Mouse (Mus musculus): ENCODE data around the gene Plxna4.

Plxna4 gene

DNA sequence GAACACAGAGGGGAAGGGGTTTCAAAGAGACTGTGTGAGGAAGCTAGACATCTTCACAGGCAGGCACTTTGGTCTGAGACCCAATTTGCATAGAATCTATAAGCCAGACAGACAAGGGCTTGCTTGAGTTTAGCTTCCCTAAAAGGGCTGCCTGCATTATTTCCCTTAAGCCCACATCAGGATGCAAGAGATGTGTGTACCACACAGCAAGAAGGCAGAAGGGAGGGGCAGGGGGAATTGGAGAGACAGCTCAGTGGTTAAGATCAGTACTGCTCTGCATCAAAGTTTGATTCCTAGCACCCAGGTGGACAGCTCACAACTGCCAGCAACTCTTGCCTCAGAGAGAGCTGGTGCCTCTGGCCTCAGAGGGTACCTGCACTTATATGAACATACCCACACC is 256.7 kb downstream of the Plxna4 start:
- DNase-seq = no peak

DNA sequence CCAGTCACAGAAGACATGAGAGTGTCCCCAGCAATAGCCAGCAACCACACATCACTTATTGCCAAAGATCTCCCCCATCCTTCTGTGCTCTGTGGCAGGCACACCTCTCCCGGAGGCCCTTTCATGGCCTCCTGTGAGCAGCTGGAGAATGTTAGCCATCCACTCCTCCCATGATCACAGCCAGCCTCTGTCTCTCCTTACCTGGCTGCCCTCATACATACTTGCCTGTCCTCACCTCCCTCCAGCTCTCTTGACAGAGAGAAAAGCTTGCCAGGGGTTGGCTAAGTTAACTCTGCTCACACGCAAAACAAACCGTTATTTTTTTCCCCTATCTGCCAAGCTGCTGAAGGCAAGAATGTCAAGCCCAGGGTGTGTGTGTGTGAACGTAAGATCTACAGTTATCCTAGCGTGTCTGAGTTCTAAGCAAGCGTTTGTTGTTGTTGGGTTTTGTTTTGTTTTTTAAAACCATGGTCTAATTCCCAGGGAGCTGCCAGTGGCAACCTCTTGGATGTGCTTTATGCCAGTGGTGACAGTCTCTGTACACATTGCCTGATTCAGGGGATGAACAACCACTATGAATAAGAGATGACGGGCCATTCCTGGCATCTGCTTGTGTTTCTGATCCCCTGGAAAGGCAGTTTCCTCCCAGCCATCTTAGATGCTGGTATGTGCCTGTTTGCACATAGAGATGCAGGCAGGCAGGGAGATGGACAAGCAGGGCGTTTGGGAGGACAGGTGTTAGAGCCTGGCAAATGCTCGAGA is 257.8 kb downstream of the Plxna4 start:
- no peak for DNase-seq

DNA sequence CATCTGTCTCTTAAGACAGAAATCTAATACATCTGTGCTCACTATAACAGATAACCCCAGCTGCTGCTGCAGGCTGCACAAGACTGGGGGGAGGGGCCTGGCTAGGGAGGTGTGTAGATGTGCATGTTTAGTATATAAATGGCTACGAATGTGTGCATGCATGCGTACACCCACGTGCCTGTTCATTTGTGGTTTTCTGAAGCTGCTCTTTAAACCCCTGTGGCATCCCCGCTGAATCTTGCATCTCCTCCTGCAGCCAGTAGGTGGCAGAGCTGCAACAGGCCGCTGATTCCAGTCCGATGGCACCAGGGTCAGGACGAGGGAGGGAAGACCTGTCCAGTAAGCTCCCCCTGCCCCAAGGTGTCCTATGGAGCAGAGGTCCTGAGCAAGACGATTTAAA is 260.0 kb downstream of the Plxna4 start:
- DNase-seq = peak; percentile 61

DNA sequence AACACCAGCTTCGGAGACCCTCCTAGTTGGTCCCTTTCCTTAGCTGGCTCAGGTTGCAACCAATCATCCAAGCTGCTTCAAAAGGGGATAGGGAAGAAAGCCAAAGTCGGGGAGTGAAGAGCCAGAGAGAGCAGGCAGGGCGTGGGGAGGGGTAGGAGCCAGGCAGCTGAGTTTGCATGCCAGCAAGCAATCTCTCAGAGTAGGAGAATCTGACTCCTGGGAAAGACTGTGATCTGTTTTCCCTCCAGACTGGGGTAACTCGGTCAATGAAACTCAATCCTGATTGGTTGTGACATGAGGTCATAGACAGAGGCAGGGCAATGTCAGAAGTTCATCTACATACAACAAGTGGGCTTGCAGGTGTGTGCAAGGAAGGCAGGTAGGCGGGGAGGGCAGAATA is 260.8 kb downstream of the Plxna4 start:
- no peak for DNase-seq

DNA sequence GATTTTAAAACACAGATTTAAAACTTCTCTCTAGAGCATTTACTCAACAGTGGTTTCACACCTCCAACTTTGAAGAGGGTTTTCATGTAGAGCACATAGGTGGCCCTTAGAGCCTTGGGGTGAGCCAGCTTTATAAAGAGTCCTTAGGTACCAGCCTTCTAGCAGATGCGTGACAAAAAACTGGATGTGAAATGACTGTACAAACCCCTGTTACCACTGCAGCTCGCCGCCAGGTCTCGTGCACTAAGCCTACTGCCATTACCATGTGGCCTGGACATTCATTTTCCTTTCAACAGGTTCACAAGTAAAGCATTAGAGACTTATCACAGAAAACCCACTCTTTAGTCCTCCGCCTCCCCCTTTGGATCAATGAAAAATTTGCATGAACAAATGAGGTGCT is 261.6 kb downstream of the Plxna4 start:
- no peak for DNase-seq

DNA sequence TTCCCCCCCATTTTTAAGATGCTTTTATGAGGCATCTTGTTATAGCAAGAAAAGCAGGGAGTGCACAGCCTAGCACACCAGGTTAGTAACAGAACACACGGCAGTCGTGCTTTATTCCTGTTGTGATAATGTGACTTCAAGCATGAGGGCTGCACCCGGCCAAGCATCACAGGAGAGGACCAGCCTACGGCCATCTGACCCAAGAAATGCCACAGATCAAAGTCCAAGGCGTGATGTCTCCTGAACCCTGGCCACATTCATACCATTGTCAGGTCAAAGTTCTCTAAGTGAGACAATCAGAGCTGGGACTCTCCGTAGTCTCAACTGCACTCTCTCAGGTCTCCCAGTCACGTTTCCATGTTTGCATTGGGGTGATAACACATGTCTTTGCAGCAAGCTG is 262.1 kb downstream of the Plxna4 start:
- peak; percentile 65 for DNase-seq

DNA sequence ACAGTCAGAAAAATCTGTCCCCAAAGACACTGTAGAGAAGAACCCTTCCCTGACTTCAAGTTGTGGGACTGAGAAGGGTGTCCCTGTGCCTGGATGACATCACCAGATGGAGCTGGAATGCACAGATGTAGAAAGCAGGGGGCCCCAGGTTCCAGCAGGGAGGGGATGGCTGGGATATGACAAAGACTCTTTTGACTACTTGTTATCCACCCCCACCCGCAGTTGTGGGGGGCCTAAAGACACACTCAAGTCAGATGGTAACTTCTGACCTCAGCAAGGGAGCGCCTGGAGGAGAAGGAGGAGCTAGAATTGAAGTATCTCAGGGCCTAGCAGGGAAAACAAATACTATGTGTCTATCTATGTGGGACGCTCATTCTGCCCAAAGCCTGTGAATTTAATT is 266.8 kb downstream of the Plxna4 start:
- DNase-seq = no peak

DNA sequence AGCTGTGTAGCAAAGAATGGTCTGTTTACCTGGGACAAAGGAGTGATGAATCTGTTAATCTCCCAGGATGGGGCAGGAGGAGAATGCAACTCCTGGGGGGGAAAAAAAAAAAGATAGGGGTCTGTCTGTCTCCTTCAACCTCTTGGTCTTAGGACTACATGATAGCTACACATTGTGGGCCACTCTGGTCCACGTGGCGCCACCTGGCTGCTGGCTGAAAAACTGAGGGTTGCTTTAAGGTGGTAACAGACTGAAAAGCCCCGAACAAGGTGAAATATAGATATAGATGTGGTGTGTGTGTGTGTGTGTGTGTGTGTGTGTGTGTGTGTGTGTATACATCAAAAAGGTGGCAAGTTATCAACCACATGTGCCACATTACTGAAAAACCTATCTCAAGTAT is 267.7 kb downstream of the Plxna4 start:
- no peak for DNase-seq

DNA sequence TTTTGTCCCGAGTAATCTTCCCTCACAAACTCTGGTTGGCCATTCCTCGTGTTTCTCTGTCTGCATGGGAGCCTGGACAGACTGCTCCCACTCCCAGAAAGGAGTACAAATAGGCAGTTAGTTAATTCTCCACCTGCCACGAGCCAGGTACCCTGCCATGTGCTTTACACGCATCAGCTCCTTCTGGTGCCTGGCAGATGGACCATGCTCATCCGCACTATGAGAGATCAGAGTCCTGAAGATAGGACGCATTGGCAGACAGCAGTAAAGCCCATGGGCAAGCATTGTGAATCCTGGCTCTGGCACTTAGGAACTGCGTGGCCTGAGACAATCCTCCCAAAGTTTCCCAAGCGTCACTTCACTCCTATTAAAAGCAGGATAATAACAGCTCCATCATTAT is 270.5 kb downstream of the Plxna4 start:
- DNase-seq = peak; percentile 24

DNA sequence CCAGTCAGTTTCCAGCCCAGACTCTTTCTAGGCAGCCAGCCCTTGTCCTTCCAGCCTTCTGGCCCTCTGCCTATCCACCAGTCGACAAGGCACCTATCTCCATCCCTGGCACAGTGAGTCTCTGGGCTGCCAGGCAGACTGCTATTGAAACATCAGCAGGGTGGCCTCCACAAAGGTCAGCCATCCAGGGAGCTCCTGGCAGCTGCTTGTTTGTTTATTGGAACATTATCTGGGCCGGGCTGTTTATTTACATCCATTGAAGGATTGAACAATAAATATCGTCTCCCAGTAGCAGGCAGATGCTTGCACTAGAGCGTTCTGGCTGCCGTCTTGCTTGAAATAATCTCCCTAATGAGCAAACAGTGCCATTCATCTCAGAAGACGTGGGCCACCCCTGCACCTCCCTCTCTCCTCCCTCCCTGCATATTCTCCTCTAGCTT is 273.0 kb downstream of the Plxna4 start:
- DNase-seq = no peak

DNA sequence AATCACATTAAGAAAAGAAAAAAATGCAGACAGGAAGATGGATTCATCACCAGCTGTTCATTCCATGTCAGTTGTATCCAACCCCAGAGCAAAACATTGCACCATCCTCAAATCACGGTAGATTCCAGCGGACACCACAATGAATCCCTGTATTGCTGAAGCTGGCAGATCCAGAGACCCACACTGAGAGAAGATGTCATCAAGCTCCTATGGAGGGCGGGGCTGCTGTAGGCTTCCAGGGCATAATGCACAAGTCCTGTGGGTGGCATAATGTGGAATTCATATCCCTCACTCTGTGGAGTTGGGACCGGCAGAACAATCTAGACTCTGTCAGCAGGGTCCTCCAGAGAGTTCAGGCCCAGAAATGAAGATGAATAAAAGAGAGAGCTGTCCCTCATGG is 278.8 kb downstream of the Plxna4 start:
- DNase-seq = no peak

DNA sequence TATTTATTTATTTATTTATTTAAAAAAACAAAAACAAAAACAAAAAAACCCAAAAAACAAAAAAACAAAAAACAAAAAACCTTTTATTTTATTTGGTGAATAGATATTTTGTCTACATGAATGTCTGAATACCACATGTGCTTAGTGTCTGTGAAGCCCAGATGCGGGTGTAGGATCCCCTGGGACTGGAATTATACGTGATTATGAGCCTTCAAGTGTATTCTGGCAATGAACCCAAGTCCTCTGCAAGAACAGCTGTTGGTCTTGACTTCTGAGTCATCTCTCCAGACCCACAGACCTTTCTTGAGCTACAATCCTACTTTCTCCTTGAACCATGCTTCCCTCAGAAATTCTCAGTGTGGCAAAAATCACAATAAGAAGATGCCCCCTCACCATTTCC is 287.4 kb downstream of the Plxna4 start:
- DNase-seq = no peak

DNA sequence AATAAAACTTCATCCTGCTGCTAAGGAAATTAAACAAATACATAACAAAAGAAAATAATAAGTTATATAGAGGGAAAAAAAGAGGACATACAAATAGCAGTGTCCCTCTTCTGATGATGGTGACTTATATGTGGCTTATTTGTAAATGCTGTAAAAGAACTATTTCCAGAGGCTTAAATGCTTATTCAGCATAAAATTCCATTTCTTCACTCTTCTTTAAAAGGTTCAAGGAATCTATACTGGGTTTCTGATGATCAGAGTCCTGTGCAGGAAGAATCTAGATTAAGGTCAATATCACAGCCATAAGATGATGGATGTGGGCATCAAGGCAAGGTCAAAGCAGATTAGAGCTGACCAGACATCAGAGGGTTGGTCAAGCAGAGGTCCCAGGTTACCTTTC is 306.5 kb downstream of the Plxna4 start:
- DNase-seq = no peak

DNA sequence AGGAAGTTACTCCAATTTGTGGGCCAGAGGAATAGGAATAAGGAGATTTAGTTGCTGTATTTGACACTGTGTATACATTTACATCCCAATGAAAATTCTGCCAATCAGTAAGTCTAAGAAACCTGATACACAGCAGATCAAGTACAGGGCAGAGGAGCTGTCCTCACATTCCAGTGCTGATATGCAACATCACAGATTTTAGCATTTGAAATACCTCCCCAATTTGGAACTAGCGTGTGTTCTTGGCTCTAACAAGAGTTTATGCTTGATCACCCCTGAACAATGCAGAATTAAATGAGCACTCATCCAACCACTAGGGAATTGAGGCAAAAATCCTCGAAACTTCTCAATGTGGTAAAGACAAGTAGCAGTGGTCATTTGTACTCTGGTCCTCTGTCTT is 307.3 kb downstream of the Plxna4 start:
- DNase-seq = no peak

DNA sequence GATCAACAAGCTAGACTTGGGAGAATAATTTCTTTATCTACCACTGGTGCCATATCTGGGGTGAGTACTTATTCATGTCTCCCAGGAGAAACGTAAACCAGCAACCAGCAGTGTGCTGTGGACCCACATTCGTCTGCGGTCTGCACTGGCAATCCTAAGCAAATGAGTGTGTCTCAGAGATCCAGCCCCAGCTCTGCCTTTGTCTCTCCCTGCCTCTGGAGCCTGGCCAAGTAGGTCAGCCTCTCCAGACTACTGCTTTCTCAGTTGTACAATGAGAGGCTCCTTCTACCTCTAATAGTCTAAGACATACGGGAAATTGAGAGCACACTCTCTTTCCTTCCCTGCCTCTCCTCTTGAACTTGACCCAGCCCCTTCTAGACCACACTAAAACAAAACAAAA is 316.5 kb downstream of the Plxna4 start:
- no peak for DNase-seq

DNA sequence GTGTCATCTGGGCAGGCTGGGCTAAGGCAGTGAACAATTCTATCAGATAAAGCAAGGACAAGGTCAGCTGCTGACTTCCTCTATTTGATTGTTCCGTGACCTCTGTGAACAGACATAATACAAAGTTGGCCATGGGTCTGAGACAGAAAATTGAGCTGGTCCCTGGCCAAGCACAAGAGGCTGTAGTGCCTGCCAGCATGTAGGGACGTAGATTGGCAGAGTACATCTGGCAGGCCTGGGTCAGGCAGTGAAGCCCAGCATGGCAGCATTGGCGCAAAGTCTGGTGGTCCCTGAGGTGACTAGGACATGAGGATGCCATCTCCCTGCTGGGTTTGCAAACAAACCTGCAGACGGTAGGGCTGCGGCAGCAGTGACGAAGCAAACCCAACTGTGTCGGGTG is 321.9 kb downstream of the Plxna4 start:
- no peak for DNase-seq

DNA sequence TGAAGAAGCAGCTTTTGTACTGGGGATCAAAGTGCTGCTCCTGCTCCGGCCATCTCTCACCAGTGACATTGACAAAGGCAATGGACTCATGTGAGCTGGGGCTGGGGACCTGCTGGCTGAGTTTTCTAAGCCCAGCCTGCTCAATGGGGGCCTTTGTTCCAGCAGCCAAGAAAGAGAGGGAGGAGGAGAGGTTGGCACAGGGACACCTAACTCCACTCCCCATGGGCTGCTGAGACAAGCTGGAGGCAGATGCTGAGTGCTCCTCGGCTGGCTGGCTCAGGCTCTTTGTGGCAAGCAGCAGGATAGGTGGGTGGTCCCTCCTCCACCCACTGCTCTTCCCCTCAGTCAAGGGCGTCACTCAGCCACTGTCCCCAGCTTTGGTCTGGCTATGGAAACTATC is 326.7 kb downstream of the Plxna4 start:
- no peak for DNase-seq

DNA sequence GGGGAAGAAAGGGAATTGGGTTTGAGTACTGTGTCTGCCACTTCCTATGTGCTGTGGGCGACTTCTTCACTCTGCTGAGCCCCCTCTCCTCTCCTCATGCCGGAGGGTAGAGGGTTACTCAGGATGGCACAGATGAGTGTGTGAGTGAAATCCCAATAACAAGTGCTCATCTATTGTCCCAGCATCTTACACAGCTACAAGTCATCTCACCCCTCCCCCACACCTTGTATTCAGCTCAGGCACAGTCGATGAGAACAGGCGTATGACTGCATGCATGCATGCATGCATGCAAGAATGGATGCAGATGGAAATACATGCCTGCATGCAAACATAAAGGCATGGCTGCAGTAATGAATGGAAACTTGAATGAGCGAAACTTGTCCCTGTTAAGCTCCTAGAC is 327.7 kb downstream of the Plxna4 start:
- no peak for DNase-seq

DNA sequence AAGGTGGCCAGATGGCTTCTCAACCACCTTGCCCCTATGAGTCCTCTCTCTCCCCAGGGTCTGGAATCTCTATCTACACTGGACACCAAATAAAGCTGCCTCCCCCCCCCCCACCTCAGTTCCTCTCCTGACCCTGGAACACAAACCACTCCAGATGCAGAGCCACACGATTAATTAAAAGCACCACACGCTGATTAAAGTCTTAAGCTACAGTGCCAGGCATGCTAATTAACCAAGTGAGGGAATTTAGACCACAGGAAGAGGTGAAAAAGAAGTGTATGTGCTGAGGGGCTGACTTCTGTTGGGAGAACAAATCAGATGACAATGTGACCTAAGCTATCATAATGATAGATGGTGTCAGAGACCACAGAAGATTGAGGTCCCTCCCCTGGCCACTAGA is 332.8 kb downstream of the Plxna4 start:
- DNase-seq = no peak

DNA sequence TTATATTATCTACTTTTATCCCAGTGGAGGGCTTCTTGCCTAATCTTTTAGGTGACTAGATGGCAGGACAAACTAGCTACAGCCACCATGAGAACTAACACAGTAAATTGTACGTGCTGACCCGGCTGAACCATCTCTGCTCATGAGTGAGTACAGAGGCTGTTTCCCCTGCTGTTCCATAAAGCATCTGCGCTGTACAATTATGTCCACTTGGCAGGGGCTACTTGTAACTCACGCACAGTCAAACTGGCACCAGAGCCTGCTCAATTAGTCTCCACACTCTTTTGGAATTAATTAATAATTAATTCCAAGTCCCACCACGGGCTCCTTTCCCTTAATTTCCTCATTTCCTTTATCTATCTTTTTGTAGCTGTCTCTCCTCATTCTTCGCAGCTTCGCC is 335.8 kb downstream of the Plxna4 start:
- no peak for DNase-seq

DNA sequence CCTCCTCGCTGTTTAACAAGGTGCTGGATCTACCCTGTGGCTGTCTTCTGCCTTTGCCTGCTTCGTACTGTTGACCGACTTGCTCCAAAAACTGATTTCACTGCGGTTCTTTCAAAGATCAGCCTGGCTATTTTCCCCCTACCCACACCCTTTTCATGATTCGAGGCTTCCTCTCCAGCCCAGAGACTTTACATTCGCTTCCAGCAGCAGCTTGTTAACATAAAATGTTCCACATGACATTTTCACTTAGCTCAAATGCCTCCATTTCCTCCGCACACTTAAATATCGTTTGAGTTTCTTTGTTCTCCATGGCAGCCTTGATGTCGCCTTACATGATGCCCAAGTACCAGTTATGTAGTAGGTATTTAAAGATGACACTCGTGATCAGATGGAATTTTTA is 336.3 kb downstream of the Plxna4 start:
- DNase-seq = no peak

DNA sequence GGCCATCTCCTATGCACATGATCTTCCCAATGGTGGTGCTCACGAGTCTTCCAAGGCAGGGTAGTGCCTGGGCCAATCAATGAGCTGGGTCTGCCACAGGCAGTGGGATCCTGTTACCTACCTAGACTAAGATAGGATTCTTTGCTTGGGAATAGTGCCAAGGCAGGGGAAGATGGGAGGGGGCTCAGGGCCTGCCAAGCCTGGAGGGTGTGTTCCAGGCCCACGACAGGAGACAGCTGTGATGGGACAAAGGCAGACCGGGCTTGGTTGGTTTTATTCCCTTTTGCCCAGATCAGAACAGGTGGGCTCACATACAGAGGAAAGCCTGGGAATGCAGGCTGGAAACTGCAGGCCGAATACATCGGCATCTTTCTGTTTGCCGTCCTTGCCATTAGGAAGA is 342.0 kb downstream of the Plxna4 start:
- no peak for DNase-seq

DNA sequence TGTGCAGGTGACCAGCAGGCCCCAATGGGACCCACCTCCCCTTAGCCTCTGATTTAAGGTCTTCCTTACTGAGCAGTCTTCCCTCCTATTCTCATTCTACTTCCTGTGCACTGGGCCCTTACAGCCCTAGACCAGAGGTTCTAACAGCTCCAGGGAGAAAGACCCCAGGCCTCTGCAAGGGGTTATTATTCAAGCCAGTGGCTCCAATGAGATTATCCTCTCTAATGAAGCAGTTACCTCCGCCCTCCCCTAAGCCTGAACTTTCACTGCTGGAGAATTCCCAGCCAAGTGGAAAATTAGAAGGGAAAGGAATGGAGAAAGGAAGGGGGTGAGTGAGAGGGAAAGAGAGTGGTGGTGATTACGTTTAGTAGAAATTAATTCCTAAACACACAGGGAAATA is 345.0 kb downstream of the Plxna4 start:
- peak; percentile 9 for DNase-seq

DNA sequence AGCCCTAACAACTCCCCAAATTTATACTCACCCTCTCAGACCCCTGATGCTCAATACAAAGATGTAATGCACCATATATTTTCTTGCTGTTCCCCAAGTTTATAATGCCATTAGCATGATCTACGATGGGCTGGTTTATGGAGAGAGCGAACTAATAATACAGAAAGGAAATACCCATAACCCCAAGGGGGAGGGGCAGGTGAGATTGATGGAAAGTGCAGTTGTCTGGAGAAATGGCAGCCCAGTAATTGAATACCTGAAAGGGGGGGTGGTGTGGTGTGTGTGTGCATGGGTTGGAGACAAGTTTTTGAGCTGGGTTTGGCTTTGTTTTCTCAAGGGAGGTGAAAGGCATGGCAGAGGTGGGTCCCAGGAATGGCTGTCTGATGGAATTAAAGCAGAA is 356.6 kb downstream of the Plxna4 start:
- no peak for DNase-seq

DNA sequence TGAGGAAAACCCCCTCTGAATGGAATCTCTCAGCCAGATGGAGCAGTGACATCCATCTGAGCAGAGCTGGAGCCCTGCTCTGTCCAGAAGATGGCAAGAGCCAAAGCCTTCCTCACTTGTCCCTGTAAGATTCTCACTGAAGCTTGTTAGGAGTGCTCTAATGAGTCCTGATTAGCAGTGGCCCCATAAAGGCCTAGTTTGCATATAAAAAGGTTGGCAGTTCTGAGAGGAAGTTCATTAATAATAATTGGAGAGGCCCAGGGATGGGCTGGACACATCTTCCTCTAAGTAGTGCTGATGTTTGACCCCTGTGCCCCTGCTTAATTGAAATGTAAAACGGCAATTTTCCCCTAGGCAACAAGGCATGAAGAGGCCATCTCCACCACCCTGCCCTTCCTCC is 361.4 kb downstream of the Plxna4 start:
- DNase-seq = no peak
